Mouse (Mus musculus): ENCODE measurements around the gene R3hcc1l. TPM values are rescaled to one million over a fixed set of nuclear protein-coding genes. Genes with fewer than 3 reads are reported as not detected.

Gene R3hcc1l
- total RNA-seq, 4 experiments from 2014 or later = 24.4 to 27.7 (median 27.2) TPM

DNA sequence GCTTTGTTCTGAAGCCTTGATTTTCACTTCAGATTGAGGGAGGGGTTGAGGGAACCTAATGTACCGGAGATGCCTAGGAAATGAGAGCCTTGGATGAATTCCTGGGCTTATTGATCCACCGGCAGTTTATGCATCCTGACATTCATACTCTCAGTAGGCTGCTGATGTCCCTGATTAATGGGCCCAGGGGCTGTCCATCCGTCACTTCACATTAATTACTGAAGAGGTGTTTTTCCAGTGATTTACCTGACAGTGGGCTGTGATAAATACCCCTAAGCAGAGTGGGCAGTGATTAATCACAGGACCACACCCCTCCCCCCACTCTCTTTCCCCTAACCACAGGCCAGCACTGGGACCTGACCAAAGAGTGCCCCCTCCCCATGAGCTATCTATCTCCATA is 22.1 kb downstream of the R3hcc1l start:
- DNase-seq (ENCODE audit: low spot score in 2 of 2) = no peak

DNA sequence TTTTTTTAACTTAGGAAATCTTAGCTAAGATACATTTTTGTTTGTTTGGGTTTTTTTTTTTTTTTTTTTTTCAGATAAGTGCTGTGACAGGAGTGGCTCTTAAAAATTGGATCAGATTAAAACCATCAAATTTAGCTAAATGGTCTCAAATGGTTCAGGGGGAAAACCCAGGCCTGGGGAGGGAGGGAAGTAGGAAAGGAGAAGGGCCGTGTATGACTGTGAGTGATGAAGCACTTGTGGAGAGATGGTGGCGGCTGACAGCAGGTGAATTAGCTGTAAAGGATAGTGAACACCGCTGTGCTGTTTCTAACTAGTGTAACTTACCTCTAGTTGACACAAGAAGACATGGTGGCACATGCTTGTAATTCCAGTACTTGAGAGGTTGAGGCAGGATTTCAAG is 40.1 kb downstream of the R3hcc1l start:
- DNase-seq (ENCODE audit: low spot score in 2 of 2) = no peak

DNA sequence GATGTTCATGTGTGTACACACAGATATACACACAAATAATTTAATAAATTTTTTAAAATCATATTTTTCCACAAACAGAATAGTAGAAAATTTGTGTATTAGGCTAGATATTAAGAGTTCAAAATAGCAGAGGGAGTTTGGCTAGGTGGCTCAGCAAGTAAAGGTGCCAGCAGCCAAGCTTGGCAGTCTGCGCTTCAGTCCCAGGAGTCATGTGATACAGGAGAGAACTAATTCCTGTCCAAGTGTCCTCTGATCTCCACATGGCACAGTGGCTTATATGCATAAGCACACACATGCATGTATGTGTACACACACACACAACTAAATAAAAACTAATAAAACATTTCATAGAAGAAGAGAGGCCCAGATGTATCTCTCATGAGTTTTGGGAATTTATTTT is 43.4 kb downstream of the R3hcc1l start:
- DNase-seq (ENCODE audit: low spot score in 2 of 2) = no peak

DNA sequence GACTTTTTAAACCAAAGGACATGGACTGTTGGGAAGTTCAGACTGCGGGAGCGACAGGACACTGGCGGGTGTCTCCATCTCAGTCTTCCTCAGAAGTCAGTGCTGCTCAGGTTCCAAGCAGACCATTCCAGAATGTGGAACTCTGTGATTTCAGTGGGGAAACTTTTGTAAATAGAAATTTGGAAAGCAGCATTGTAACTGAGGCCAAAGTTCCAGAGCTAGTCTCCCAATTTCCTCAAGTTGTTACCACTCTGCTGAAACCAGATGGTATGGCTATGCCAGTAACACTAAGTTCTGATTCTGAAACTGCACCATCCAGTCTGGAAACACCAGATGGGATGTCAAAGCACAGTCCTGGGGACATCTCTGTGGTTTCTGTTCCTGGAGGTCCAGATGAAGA is 44.4 kb downstream of the R3hcc1l start:
- DNase-seq (ENCODE audit: low spot score in 2 of 2) = no peak

DNA sequence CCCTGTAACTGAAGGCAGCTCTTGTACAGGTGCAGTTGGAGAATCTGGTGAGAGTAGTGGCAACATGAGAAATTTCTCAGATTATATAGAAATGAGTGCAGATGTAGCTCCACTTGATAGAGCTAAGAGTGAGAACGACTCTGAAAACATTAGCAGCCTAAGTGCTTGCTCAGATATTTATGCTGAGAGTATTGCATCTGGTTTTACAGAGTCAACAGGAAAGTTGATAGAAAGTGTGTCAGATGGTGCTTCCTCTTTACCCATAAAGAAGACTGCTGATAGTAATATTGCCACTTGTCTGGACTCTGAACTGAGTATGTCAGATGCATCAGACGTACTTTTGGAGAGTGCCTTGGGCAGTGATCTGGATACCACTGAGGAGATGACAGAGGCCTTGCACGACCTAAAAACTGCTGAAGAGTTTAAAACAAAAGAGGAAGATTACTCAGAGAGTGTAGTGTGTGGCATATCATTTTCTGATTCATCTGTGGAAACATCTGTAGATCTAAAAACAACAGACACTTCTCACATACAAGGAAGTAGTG is 45.2 kb downstream of the R3hcc1l start:
- DNase-seq (ENCODE audit: low spot score in 2 of 2) = no peak

DNA sequence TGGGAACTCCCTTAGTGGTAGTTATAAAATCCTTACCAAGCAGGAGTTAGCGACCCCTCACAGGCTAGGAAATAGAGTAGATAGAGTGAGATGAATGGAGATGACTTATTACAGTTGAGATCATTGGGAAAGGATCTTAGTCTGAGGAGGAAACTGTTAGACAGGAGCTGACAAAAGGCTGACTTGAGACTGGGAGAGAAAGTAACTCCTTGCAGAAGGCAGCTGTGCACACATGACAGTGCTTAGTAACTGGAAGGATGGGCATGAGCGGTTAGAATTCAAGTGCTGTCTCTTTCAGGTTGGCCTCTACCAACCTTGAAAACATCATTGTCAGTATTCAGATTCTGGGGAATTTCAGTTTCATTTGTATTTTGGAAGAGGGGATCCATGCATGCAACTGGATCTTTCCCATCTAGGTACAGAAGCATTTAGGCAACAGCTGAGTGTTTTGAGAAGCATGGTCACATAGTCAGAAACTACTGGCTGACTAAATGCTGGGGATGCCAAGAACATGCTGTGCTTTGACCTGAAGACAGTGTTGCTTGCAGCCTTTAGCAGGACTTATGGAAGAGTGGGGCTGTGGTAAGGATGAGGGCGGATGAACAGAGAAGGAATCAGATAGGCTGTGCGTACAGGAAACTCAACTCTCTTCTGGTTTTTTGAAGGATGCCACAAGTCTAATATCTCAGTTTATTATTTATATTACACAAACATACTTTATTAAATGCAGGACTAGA is 47.9 kb downstream of the R3hcc1l start:
- DNase-seq (ENCODE audit: low spot score in 2 of 2) = no peak

DNA sequence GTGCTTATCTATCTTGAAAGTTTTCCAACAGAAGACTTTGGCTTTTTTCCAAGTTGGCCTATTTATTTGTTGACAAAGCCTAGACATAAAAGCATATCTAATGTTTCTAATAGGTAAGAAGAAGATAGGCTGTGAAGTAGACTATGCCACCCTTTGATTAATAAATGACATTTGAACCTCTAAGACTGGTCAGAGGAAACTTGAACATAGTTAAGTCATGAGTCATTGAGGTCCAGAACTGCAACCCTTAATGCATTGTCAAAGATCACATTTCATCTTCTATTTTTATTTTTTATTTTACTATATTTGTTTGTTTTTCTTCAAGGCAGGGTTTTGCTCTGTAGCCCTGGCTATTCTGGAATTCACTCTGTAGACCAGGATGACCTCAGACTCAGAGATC is 48.5 kb downstream of the R3hcc1l start:
- DNase-seq (ENCODE audit: low spot score in 2 of 2) = no peak

DNA sequence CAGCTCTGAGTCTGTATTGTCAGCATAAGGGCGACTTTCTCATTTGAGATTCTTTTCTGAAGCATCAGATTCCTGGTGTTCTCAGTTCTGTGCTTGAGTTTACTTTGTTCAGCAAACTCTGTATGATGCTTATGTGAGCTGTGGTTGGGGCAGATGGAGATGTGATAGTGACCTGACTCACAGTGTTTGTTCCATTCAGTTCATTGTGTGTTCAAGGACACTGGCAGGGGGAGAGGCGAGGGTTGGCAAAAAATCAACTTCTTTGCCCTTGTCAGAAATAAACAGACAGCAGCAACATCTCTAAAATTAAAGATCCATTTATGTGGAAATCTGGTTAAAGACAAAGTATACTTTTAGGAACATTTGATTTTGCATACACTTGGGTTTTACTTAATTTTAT is 50.5 kb downstream of the R3hcc1l start:
- no peak for DNase-seq (ENCODE audit: low spot score in 2 of 2)

DNA sequence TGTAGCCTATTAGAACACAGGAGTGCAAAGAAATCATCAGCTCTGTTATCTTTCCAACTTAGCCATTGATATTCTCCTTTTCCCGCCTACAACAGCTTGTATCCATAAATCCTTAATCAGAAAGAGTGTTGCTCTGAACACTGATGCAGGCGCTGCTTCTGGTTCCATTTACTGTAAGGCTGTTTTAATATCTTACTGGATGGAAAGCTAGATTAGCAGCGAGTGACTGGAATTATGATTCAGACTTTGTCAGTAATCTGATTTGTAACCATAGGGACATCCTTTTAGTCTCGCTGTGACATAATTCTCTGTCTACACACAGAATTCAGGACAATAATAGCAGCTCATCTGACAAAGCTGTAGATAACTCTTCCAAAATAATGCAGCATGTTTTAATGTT is 52.7 kb downstream of the R3hcc1l start:
- no peak for DNase-seq (ENCODE audit: low spot score in 2 of 2)

DNA sequence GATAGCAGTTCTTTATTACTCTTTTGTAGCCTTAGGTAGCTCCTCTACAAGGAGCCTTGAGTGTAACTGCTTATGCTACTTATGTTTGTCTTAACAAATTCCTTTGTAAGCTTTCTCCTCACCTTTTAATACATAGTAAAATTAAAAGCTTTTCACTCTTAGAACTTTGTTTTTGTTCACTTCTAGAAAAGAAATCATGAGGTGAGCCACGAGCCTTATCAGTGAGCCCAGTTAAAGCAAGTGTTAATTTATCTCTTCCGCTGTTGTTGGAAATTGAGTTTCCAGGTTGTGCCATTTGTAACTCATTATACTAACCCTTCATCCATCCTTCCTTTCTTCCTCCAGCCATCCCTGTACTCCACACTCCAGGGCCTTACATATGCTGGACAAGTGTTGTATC is 56.8 kb downstream of the R3hcc1l start:
- DNase-seq (ENCODE audit: low spot score in 2 of 2) = no peak

DNA sequence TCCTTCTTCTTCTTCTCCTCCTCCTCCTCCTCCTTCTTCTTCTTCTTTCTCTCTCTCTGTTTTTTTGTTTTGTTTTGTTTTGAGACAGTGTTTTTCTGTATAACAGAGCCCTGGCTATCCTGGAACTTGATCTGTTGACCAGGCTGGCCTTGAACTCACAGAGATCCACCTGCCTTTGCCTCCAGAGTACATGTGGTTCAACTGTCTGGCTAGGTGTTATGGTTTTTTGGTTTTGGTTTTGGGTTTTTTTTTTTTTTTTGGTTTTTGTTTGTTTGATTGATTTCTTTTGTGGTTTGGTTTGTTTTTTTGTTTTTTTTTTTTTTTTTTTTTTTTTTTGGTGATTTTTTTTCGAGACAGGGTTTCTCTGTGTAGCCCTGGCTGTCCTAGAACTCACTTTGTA is 58.3 kb downstream of the R3hcc1l start:
- DNase-seq (ENCODE audit: low spot score in 2 of 2) = no peak

DNA sequence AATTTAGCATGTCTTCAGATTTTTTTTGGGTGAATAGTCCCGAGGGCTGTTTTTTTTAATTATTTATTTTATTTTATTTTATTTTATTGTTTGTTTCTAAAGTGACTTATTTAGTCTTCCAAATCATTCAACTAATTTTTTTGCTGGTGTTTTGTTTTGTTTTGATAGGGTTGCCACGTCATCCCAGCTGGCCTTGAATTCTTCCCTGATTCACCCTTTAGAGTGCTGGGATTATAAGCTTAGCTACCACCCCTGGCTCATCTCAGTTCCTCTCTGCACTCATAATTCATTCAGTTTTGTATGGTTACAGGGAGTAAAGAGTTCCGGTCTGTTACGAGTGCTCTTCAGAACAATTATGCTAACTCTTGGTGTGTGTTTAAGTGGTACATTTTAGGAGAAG is 60.1 kb downstream of the R3hcc1l start:
- DNase-seq (ENCODE audit: low spot score in 2 of 2) = no peak

DNA sequence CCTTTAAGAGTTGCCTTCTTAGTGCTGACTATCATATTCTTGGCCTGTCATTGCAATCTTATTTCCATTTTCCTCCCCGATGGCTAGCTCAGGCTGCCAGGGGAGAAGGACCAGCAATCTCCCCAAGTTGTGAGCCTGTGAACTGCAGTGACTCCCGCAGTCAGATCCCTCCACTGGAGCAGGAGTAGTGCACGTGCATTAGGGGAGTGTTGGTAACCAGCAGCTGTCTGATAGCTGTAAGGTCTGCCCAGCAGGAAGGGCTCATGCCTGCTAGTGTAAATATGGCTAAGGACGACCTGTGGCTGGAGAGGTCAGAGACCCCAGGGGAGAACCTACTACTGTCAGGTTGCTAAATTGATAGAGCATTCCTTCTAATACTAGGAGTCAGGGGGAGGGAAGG is 62.1 kb downstream of the R3hcc1l start:
- no peak for DNase-seq (ENCODE audit: low spot score in 2 of 2)

DNA sequence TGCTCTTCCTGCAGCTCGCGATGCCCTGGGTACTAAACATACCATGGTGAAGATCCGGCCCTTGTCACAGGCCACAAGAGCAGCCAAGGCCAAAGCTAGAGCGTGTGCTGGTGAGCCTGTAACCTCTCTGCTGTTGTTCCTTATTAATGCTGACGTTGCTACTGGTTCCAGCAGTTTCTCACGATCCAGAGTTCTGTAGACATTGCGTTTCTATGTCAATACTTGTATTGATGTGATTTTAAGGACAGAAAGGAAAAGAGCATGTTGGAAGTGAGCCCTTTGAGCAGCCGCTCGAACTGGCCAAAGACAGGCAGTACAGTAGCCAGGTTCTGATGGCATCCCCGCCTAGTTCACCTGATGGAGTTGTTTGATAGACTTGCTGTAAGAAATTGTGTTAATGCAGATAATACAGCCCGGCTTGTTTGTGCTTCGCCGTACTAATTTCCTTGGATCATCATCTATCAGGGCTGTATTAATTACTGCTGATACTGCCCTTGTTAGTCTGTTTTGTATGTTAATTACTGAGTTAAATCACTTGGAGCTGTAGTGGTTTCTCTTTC is 64.3 kb downstream of the R3hcc1l start:
- no peak for DNase-seq (ENCODE audit: low spot score in 2 of 2)

DNA sequence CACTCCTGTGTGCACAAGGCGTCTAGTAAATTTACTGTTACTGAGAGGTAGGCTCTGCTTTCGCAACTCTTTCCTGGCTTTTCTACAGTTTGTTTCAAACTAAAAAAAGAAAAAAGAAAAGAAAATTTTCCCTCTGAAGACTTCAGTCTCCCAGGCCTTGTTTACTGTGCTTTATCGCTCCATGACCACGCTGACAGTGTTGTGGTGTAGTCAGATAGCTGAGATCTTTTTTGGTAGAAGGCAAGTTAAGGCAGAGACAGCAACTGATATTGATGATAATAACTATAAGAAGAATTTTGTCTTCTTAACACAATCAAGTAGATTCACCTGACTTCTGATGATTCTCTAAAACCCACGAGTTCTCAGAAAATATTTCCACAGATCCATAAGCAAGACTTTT is 65.1 kb downstream of the R3hcc1l start:
- DNase-seq (ENCODE audit: low spot score in 2 of 2) = no peak

DNA sequence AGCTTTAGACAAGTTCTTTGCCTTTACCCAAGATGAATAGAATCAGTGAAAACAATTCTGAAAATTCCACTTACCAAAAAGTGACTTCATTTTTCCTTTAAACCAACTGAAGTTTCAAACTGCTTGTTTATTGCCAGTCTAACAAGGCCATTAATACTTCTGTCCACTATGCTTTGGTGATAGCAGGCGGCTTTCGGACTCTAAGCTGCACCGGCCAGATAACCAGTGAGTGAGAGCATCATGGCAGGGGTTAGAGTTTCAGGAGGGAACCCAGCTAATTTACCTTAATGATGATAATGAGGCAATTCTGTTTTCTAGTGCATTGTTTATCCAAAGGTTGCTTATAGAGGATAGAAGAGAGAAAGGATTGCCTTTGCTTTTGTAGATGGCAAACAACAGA is 65.6 kb downstream of the R3hcc1l start:
- DNase-seq (ENCODE audit: low spot score in 2 of 2) = no peak

DNA sequence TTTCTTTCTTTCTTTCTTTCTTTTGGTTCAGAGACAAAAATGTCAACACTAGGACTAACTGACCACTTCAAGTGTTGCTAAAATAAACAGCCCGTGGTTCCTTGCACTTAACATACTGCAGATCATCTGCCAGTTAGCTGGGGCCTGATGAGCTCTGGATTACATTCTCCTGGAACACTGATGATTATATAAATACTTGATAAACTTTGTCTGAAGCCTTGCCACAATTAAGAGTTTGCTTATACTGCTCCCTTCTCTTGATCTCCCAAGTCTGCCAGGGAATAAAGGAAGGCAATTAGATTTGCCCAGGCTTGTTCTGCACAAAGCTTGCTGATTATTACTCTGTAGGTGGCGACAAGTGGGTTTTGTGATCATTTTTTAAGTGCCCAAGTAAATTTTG is 69.1 kb downstream of the R3hcc1l start:
- no peak for DNase-seq (ENCODE audit: low spot score in 2 of 2)

DNA sequence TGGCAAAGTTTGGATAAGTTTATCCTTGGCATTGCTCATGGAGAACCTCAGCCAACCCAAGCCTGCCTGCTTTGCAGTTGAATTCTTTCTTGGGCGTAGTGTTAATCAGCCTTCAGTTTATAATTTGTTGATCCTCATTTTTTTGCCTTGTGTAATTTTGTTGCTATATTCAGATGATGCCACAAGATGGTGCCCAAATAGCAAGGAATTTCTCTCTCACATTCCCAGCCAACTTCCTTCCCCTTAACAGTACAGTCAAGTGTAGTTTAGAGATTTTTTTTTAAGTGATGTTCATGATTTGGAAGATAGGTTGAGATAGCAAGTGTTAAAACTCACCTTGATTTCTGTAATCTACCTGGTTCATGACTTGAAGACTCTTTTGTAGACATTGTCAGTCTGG is 70.7 kb downstream of the R3hcc1l start:
- DNase-seq (ENCODE audit: low spot score in 2 of 2) = no peak

DNA sequence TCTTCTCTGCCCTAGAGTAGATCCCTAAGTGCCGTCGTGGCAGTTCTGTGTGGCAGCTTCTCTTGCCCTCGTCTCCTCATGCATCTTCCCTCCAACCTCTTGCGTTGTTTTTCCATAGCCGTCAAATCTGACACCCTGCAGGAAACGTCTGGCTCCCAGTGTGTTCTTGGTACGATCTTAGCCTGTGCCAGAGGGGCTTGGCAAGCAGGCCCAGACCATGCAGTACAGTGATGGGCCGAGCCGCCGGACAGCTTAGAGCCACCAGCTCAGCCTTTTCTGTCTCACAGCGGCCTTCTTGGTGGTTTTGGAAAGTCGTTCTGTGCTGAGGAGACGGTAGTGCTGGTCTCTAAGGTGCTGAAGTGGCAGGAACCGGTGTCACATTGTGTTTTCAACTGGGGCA is 73.0 kb downstream of the R3hcc1l start:
- no peak for DNase-seq (ENCODE audit: low spot score in 2 of 2)

DNA sequence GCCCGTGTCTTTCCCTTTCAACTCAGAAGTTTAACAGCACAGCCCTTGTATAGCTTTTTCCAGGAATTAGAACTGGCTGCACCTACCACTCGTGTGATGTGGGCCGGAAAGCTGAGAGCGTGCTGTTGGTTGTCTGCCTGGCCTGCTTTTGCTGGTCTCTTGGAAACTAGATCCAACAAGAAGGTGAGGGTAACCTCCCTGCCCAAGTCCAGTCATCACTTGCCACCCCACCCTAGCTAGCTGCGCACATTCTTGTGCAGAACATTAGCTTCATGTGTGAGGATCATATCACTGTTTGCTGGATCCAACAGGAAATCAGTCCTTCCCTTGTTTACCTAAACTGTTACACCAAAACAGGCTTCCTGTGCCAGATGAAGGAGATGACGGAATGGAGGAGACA is 74.9 kb downstream of the R3hcc1l start:
- DNase-seq (ENCODE audit: low spot score in 2 of 2) = no peak

DNA sequence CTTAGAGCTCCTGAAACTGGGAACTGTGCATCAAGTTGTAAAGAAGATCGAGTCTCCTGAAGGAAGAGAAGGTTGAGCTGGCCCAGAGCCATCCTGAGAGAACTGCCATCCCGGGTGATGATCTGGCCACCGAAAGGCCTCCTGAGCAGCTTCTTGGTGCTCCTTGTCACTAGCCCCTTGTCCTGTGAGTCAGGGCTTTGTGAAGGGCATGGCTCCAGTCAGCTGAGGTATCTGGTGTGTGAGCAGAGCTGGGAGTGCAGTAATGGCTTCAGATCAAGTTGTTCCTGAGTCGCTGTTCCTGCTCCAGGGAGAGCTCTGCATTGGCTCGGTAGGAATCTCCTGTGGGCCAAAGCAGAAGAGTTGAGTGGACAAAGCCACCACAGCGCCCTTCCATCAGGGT is 76.5 kb downstream of the R3hcc1l start:
- no peak for DNase-seq (ENCODE audit: low spot score in 2 of 2)

DNA sequence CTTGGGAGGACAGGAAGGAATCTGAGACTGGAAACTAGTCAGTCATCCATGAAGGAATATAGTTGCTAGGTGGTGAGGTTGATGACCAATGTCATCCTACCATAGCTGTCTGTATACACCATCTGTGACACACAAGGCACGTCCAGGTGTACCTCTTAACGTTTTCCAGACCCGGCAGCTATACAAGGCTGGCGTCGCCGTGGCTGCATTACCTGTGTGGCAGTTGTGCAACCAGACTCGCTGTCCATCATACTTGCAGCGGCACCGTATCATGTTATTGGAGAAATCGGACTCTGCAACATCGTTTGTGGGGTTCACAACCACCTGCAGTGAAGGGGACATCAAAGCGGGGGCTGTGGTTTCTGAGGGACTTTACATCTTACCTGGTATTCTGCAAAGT is 78.7 kb downstream of the R3hcc1l start:
- DNase-seq (ENCODE audit: low spot score in 2 of 2) = no peak

DNA sequence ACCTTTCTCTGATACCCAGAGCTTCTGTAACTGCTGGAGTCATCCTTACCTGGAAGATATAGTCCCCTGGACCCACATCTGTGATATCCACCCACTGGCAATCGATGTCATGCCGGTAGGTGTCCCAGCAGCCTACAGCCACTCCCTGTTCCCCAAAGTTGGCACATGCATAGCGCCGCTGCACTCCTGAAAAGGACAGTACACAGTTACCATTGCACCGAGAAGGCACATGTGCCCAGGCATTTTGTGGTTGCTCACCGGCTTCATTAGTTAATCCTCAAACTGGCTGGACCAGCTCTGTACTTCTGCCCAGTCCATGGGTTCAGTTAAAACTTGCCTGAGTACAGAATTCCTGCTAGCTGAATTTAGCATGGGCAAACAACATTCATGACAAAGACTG is 79.3 kb downstream of the R3hcc1l start:
- no peak for DNase-seq (ENCODE audit: low spot score in 2 of 2)

Data from layer of hippocampus, adult 8-10 months (tissue).